Mouse (Mus musculus) heart, adult 11 months (tissue): ENCODE measurements at regions not wholly inside any gene's neighbourhood (a gene's known extent, or its start where the extent isn't known, plus 50 kb on each side); places are given as distances from the start of the nearest gene placed in this dataset.

ENCODE experiments used
- DNase-seq: peaks from one replicate; pipeline ENCODE4 v3.0.0; 2022

GRCm38 (mm10) chr6:107894296-107895090 is 170.4 kb upstream of the Setmar start:
- DNase-seq = no peak

GRCm38 (mm10) chr6:107910576-107910975 is 154.3 kb upstream of the Setmar start:
- DNase-seq = no peak

GRCm38 (mm10) chr6:107911387-107911786 is 153.5 kb upstream of the Setmar start:
- no peak for DNase-seq

GRCm38 (mm10) chr6:107923528-107924199 is 141.2 kb upstream of the Setmar start:
- no peak for DNase-seq

- no peak for DNase-seq
Observed at GRCm38 (mm10) chr6:107924200-107924735, 140.6 kb upstream of the Setmar start.

- DNase-seq = no peak
Observed at GRCm38 (mm10) chr6:107930439-107931173, 134.2 kb upstream of the Setmar start.

- DNase-seq = no peak
Observed at GRCm38 (mm10) chr6:107931174-107931557, 133.7 kb upstream of the Setmar start.

- DNase-seq = no peak
Observed at GRCm38 (mm10) chr6:107936075-107936635, 128.7 kb upstream of the Setmar start.

GRCm38 (mm10) chr6:107968694-107969093 is 96.2 kb upstream of the Setmar start:
- no peak for DNase-seq

- DNase-seq = peak; percentile 48
Observed at GRCm38 (mm10) chr6:107998921-107999690, 65.7 kb upstream of the Setmar start.

GRCm38 (mm10) chr6:108003231-108003630 is 61.6 kb upstream of the Setmar start:
- DNase-seq = no peak

GRCm38 (mm10) chr6:108008323-108008722 is 56.5 kb upstream of the Setmar start:
- no peak for DNase-seq
